Mouse (Mus musculus): ENCODE results near the gene Atp8b5. TPM values are rescaled to one million over a fixed set of nuclear protein-coding genes. Genes with fewer than 3 reads are reported as not detected.

Gene Atp8b5
- total RNA-seq, 1 experiment from 2014 or later = 0.79 TPM

GRCm38 (mm10) chr4:43395836-43396235 lies 128.9 kb downstream of the Atp8b5 start:
- ATAC-seq (replicated peaks in 1 of 2; ENCODE audit: insufficient read depth in 1 of 2, low FRiP score in 2 of 2, low TSS enrichment in 1 of 2, low read depth in 1 of 2, poor library complexity in 2 of 2, severe bottlenecking in 2 of 2) = no peak

- no peak for ATAC-seq (replicated peaks in 1 of 2; ENCODE audit: insufficient read depth in 1 of 2, low FRiP score in 2 of 2, low TSS enrichment in 1 of 2, low read depth in 1 of 2, poor library complexity in 2 of 2, severe bottlenecking in 2 of 2)
Observed at GRCm38 (mm10) chr4:43396381-43396780, 129.4 kb downstream of the Atp8b5 start.

GRCm38 (mm10) chr4:43398014-43398413 lies 131.1 kb downstream of the Atp8b5 start:
- no peak for ATAC-seq (replicated peaks in 1 of 2; ENCODE audit: insufficient read depth in 1 of 2, low FRiP score in 2 of 2, low TSS enrichment in 1 of 2, low read depth in 1 of 2, poor library complexity in 2 of 2, severe bottlenecking in 2 of 2)

DNA sequence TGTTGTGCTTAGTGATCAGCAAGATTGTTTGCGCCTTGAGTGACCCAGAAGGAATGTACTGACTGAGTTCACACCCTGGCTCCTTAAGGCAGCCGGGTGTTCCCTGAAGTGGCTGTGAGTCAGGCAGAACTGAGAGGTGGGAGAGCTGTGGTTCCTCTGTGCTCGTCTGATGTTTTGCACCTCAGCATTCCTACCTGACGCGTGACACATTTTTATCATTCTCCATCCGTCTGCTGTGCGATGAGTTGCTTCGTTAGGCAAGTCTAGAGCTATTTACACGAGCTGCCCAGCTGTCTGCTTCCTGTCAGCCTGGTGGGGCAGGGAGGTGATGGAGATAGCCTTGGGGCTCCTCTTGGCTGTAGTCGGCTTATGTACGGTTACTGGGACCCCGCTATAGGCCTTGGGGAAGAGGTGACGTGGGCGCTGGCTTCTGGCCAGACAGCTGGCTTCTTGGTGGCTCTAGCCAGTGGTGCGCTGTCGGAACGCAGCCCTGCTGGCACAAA lies 131.9 kb downstream of the Atp8b5 start:
- no peak for ATAC-seq (replicated peaks in 1 of 2; ENCODE audit: insufficient read depth in 1 of 2, low FRiP score in 2 of 2, low TSS enrichment in 1 of 2, low read depth in 1 of 2, poor library complexity in 2 of 2, severe bottlenecking in 2 of 2)

DNA sequence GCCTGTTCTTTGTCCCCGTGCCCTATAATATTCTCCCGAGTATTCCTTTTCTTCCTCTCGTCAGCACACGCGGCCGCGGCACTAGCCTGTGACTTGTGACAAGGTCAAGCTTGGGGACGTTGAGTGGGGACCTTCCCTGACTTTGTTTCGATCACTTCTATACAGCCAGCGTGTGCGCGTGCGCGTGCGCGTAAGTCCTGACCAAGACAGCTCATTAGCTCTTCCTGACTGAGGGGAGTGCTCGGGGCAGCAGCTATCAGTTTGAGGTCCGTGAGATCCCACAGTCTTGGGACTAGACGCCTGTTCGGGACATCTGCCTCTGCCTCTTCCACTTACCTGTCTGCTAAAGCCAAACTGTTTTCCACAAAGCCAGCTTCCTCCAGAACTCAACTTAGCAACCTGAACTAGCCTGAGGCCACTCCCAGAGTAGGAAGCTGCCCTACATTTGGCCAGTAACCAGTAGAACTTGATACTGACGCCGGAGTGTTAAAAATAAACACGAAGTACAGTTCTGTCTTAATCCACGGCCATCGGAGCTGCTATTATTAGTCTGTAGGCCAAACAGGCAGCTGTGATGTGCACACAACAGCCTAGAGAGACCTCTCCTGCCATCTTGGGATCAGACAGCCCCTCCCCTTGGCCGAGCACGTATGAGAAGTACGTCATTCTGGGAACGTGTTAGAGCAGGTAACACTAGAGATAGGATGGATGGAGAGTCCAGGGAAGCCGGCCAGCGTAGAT lies 132.6 kb downstream of the Atp8b5 start:
- ATAC-seq (replicated peaks in 1 of 2; ENCODE audit: insufficient read depth in 1 of 2, low FRiP score in 2 of 2, low TSS enrichment in 1 of 2, low read depth in 1 of 2, poor library complexity in 2 of 2, severe bottlenecking in 2 of 2) = no peak

DNA sequence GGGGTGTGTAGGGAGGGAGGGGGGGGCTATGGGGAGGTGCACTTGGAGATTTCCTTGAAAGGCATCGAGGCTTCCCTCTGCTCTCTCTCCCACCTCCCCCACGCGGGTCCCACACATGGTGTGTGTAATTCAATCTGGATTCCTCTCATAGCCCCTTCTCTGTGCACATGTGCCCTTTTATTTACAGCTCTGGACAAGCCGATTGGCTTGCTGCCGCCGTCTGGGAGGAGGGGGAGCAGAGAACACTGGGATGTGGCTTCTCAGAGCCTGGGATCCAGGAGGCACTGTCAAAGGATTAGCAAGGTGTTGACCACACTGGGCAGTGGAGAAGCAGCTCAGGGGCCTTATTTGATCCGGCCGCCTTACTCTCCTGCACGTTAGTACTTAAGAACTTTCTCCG lies 134.0 kb downstream of the Atp8b5 start:
- no peak for ATAC-seq (replicated peaks in 1 of 2; ENCODE audit: insufficient read depth in 1 of 2, low FRiP score in 2 of 2, low TSS enrichment in 1 of 2, low read depth in 1 of 2, poor library complexity in 2 of 2, severe bottlenecking in 2 of 2)

DNA sequence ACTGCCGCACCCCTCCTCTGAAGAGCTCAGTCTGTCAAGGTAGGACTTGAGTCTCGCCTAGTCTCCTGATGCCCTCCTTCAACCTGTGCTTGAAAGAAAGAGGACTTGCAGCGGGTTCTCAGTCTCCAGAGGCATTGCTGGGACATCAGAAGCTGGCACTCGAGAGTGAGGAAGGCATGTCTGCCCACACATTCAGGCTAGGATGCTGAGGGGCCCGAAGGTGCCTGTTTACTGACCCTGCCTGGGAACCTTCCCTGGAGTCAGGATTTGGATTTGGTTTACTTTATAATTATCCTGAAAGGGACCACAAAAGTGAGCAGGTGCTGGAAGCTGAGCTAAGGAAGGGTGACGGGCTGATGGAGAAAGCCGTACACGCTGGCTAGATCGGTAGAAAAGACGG lies 134.5 kb downstream of the Atp8b5 start:
- ATAC-seq (replicated peaks in 1 of 2; ENCODE audit: insufficient read depth in 1 of 2, low FRiP score in 2 of 2, low TSS enrichment in 1 of 2, low read depth in 1 of 2, poor library complexity in 2 of 2, severe bottlenecking in 2 of 2) = no peak

DNA sequence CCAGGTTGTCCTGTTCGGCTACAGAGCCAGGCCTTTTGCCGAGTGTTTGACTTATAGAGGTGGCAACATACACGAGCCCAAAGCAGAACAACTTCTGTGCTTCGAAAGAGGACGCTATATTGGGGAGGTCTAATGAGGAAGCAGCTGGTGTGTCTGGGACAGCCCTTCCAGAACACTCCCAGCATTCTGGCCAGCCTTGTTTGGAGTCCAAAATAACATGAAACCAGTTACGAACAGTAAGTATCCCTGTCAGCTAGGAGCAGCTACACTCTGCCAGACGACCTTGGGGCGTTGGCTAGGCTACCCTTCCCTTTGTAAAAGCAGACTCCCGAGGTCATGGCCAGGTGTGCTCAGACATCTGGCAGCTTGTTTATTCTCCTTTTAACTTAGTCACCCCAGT lies 135.3 kb downstream of the Atp8b5 start:
- ATAC-seq (replicated peaks in 1 of 2; ENCODE audit: insufficient read depth in 1 of 2, low FRiP score in 2 of 2, low TSS enrichment in 1 of 2, low read depth in 1 of 2, poor library complexity in 2 of 2, severe bottlenecking in 2 of 2) = no peak

GRCm38 (mm10) chr4:43404697-43405096 lies 137.7 kb downstream of the Atp8b5 start:
- no peak for ATAC-seq (replicated peaks in 1 of 2; ENCODE audit: insufficient read depth in 1 of 2, low FRiP score in 2 of 2, low TSS enrichment in 1 of 2, low read depth in 1 of 2, poor library complexity in 2 of 2, severe bottlenecking in 2 of 2)

DNA sequence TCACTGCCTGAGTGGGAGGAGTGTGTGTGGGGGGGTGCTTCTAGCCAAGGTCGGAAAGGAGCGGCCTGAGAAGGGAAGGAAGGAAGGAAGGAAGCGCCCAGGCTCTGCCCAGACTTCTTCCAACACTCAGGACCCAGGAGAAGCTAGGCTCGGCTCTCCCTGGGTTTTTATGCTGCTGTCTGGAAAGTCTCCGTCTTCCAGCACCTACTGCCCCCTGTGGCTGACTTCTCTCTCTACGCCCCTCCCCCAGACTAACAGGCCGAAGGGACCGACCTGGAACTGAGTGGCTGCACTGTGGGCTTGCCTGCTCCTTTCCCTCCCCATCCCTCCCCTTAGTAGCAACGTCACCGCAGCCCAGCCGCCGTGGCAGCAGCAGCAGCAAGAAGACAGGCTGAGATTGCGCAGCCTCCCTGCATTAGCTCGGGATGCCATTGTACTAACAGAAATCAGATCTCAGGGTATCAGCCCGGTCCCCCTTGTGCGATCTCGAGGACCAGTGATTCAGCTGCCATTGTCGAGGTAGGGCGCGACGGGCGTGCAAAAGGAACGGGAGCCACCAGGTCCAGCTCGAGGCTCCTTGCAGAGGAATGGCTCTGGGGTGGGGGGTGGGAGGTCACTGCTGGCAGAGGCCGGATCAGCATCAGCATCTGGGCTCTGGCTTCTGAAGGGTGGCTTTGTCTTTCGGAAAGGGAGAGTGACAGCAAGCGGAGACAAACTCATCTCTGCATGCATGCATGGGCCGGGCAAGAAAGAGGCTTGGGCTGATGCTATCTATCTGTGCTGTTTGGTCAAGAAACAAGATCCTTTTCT lies 139.4 kb downstream of the Atp8b5 start:
- peak; percentile 87 to 92 for ATAC-seq (replicated peaks in 1 of 2; ENCODE audit: insufficient read depth in 1 of 2, low FRiP score in 2 of 2, low TSS enrichment in 1 of 2, low read depth in 1 of 2, poor library complexity in 2 of 2, severe bottlenecking in 2 of 2)

DNA sequence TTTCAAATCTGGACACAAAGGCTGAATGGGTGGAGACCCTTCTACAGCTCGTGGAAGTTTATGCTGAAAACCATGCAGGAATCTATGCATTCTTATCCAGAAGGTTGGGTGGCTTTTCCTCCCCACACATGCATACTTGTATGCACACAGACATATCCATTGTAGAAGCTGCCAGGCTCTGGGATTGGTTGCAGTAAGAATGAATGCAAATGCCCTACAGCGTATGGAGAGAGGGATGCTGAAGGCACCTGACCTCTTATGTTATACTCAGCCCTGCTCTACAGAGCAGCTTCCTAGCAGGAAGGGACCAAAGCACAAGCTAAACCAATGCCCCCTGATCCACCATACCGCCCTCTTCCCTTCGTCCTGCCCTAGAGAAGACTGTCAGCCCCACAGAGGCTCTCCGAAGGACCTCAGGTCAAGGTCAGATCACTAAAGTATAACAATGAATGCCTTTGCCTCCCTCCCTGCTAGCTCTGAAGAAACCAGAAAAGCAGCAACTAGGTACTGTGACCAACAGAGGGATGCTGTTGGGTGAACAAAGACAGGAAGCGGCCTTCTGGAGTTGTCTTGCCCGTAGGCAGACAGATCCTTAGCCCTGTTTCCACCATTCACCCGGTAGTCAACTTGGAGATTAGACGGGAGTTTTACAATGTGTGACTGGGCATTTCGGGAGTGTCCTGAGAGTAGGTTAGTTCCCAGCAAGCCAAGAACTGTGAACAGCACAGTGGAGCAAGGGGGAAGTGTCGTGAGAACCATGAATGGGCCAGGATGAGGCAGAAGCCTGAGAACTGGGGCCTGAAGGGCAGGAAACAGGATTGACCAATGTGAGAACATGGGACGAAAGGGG lies 140.3 kb downstream of the Atp8b5 start:
- no peak for ATAC-seq (replicated peaks in 1 of 2; ENCODE audit: insufficient read depth in 1 of 2, low FRiP score in 2 of 2, low TSS enrichment in 1 of 2, low read depth in 1 of 2, poor library complexity in 2 of 2, severe bottlenecking in 2 of 2)

- no peak for ATAC-seq (replicated peaks in 1 of 2; ENCODE audit: insufficient read depth in 1 of 2, low FRiP score in 2 of 2, low TSS enrichment in 1 of 2, low read depth in 1 of 2, poor library complexity in 2 of 2, severe bottlenecking in 2 of 2)
Observed at GRCm38 (mm10) chr4:43414761-43415160, 147.8 kb downstream of the Atp8b5 start.

- ATAC-seq (replicated peaks in 1 of 2; ENCODE audit: insufficient read depth in 1 of 2, low FRiP score in 2 of 2, low TSS enrichment in 1 of 2, low read depth in 1 of 2, poor library complexity in 2 of 2, severe bottlenecking in 2 of 2) = no peak
Observed at GRCm38 (mm10) chr4:43415221-43416070, 148.5 kb downstream of the Atp8b5 start.

GRCm38 (mm10) chr4:43416071-43416490 lies 149.1 kb downstream of the Atp8b5 start:
- ATAC-seq (replicated peaks in 1 of 2; ENCODE audit: insufficient read depth in 1 of 2, low FRiP score in 2 of 2, low TSS enrichment in 1 of 2, low read depth in 1 of 2, poor library complexity in 2 of 2, severe bottlenecking in 2 of 2) = no peak

DNA sequence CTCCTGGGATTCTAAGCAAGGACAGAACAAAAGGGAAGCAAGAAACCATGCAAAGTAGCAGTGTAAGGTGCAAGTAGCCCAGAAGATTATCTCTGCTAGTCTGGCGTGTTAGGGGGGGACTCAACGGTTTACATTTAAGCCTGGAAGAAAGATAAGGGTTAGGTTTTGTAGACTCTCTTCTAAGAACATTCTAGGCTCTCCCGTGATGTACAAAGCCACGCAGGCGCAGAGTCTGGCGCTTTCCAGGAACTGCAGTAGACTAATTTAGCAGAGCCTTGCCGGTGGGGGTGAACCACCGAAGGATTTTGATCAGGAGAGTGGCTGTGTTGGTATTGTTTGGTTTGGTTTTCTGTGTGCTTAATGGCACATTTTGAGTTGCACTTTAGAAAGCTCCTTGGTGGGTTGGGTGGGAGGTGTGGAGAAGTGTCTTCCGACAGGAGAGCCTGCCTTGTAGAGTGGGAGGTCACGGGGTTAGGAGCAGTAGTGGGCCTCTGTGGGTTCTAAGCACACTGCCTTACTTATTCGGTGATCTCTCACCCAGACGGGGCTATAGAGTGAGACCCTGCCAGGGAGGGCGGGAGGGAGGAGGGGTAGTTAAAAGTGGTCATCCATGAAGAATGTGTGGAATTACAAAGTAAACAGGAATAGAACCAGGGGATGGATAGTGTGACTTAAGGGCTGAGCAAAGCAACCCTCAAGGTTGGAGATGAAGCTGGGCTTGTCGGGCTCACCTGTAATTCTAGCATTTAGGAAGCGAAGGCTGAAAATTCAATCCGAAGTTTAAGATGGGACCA lies 150.5 kb downstream of the Atp8b5 start:
- ATAC-seq (replicated peaks in 1 of 2; ENCODE audit: insufficient read depth in 1 of 2, low FRiP score in 2 of 2, low TSS enrichment in 1 of 2, low read depth in 1 of 2, poor library complexity in 2 of 2, severe bottlenecking in 2 of 2) = no peak

DNA sequence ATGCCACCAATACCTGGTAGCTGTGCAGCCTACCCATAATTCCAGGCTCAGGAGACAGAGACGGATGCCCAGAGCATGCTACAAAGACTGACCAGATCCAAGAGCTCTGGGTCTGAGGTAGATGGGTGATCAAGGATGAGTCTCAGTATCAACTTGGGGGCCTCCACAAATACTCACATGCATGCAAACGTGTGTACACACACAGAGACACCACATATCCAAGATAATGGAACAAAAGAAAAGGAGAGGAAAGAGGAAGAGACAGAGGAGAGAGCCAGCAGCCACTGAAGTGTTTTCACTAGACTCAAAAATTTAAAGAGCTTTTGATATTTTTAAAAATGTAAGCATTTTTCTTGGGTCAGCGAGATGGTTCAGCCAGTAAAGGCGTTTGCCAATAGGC lies 151.5 kb downstream of the Atp8b5 start:
- no peak for ATAC-seq (replicated peaks in 1 of 2; ENCODE audit: insufficient read depth in 1 of 2, low FRiP score in 2 of 2, low TSS enrichment in 1 of 2, low read depth in 1 of 2, poor library complexity in 2 of 2, severe bottlenecking in 2 of 2)
